Mouse (Mus musculus): ENCODE measurements at regions not wholly inside any gene's neighbourhood (a gene's known extent, or its start where the extent isn't known, plus 50 kb on each side); places are given as distances from the start of the nearest gene placed in this dataset.

- CTCF ChIA-PET: no interaction called here
Measured at GRCm38 (mm10) chr13:72355297-72355696, 273.3 kb upstream of the Irx2 start.

GRCm38 (mm10) chr13:72355821-72356220 is 272.8 kb upstream of the Irx2 start:
- CTCF ChIA-PET: no interaction called here

- CTCF ChIA-PET: interaction anchor here (0.6 kb wide), 1 partner anchor 20 kb away, joined by 6 read pairs; no protein-coding TSS in a partner anchor
Measured at GRCm38 (mm10) chr13:72358243-72358904, 270.2 kb upstream of the Irx2 start.

GRCm38 (mm10) chr13:72365534-72366271 is 262.9 kb upstream of the Irx2 start:
- CTCF ChIA-PET: no interaction called here

- CTCF ChIA-PET: no interaction called here
Measured at GRCm38 (mm10) chr13:72366281-72366680, 262.3 kb upstream of the Irx2 start.

- CTCF ChIA-PET: no interaction called here
Measured at GRCm38 (mm10) chr13:72370131-72370530, 258.5 kb upstream of the Irx2 start.

GRCm38 (mm10) chr13:72370997-72371396 is 257.6 kb upstream of the Irx2 start:
- CTCF ChIA-PET: no interaction called here

GRCm38 (mm10) chr13:72393366-72393765 is 235.3 kb upstream of the Irx2 start:
- CTCF ChIA-PET: no interaction called here

- CTCF ChIA-PET: no interaction called here
Measured at GRCm38 (mm10) chr13:72400677-72401076, 227.9 kb upstream of the Irx2 start.

- CTCF ChIA-PET: no interaction called here
Measured at GRCm38 (mm10) chr13:72409238-72409965, 219.2 kb upstream of the Irx2 start.

GRCm38 (mm10) chr13:72412656-72413055 is 216.0 kb upstream of the Irx2 start:
- CTCF ChIA-PET: no interaction called here

- CTCF ChIA-PET: no interaction called here
Measured at GRCm38 (mm10) chr13:72416981-72417380, 211.6 kb upstream of the Irx2 start.

- CTCF ChIA-PET: no interaction called here
Measured at GRCm38 (mm10) chr13:72417816-72418215, 210.8 kb upstream of the Irx2 start.

- CTCF ChIA-PET: no interaction called here
Measured at GRCm38 (mm10) chr13:72418285-72418684, 210.3 kb upstream of the Irx2 start.

GRCm38 (mm10) chr13:72419532-72419931 is 209.1 kb upstream of the Irx2 start:
- CTCF ChIA-PET: no interaction called here

- CTCF ChIA-PET: no interaction called here
Measured at GRCm38 (mm10) chr13:72425917-72426316, 202.7 kb upstream of the Irx2 start.

- CTCF ChIA-PET: no interaction called here
Measured at GRCm38 (mm10) chr13:72445336-72445735, 183.3 kb upstream of the Irx2 start.

- CTCF ChIA-PET: no interaction called here
Measured at GRCm38 (mm10) chr13:72448458-72449058, 180.1 kb upstream of the Irx2 start.

- CTCF ChIA-PET: no interaction called here
Measured at GRCm38 (mm10) chr13:72495353-72495752, 133.3 kb upstream of the Irx2 start.

- CTCF ChIA-PET: no interaction called here
Measured at GRCm38 (mm10) chr13:72497036-72497435, 131.6 kb upstream of the Irx2 start.

GRCm38 (mm10) chr13:72497521-72497920 is 131.1 kb upstream of the Irx2 start:
- CTCF ChIA-PET: no interaction called here

- CTCF ChIA-PET: no interaction called here
Measured at GRCm38 (mm10) chr13:72505954-72506353, 122.7 kb upstream of the Irx2 start.

GRCm38 (mm10) chr13:72538633-72539032 is 90.0 kb upstream of the Irx2 start:
- CTCF ChIA-PET: no interaction called here

All from spleen, embryonic (tissue).